Mouse (Mus musculus) olfactory bulb, adult 2 months (tissue): Measurements from ENCODE around the gene Arrdc2. TPM values are rescaled to one million over a fixed set of nuclear protein-coding genes. Genes with fewer than 3 reads are reported as not detected.

Source experiments
- H3K27ac ChIP-seq: fragments of 200-500 bp; 2 replicates; pipeline ENCODE4 v1.5.1; 2012; ENCODE audit warnings: low read depth, low read length; ENCODE audit not compliant: insufficient read depth
- H3K4me1 ChIP-seq: fragments of 200-500 bp; 2 replicates; pipeline ENCODE4 v1.6.1; 2012; ENCODE audit warnings: low read length; ENCODE audit not compliant: control insufficient read depth, insufficient read depth
- H3K4me3 ChIP-seq: fragments of 200-500 bp; 2 replicates; pipeline ENCODE4 v1.5.1; 2012; ENCODE audit warnings: mild to moderate bottlenecking, low read depth, low read length, moderate library complexity; ENCODE audit not compliant: insufficient read depth
- CTCF ChIP-seq: fragments of 200-500 bp; IDR thresholded peaks from 2 replicates; pipeline ENCODE4 v1.5.1; 2012; ENCODE audit warnings: low read depth, mild to moderate bottlenecking, low read length, moderate library complexity; ENCODE audit not compliant: insufficient read depth
- POLR2A ChIP-seq: fragments of 200-500 bp; IDR thresholded peaks from 2 replicates; pipeline ENCODE4 v1.6.1; 2012; ENCODE audit warnings: mild to moderate bottlenecking, low read depth, low read length, moderate library complexity; ENCODE audit not compliant: insufficient read depth
- WGBS: fragments of 180-500 bp; shearing (Covaris S2); methylation state at CpG from one replicate; pipeline ENCODE4 v1.1.7; 2018; 5-methylcytosine and 5-hydroxymethylcytosine counted together
- polyA plus RNA-seq: library from polyadenylated mRNA; stranded (reverse); fragments of >200 nt; gene quantifications from 2 replicates; pipeline ENCODE4 v1.2.4, GENCODE M21; 2012; ENCODE audit warnings: low replicate concordance; ENCODE audit not compliant: missing spikeins, insufficient read depth, insufficient read length

Gene Arrdc2
- polyA plus RNA-seq, 1 experiment, result not detected

GRCm38 (mm10) chr8:70797081-70798070 is 42.1 kb downstream of the Arrdc2 start:
- TF ChIP-seq POLR2A (no peak; the same call in 1 of the 2 replicates), CTCF (no peak)
- Histone ChIP-seq H3K4me3 (peak overlapping the region; percentile 80), H3K4me1 (peaks cover 46% of the 10 kb centered on the region), H3K27ac (peak overlapping the region; percentile 5; the same call in 1 of the 2 replicates)
- 1% methylated on average over 57 of the region's 57 CpGs for WGBS

GRCm38 (mm10) chr8:70796403-70797080 is 43.0 kb downstream of the Arrdc2 start:
- WGBS, result 4% methylated on average over 54 of the region's 54 CpGs
- peak overlapping the region; percentile 55; the same call in 1 of the 2 replicates for H3K27ac ChIP-seq

GRCm38 (mm10) chr8:70795370-70795769 is 44.1 kb downstream of the Arrdc2 start:
- Histone ChIP-seq H3K4me1 (peaks cover 47% of the 10 kb centered on the region), H3K4me3 (no peak overlapping the region), H3K27ac (no peak overlapping the region)
- 83% methylated on average over 2 of the region's 2 CpGs for WGBS
- TF ChIP-seq CTCF (no peak), POLR2A (no peak)

More at GRCm38 (mm10) chr8:70796403-70797080, 43.0 kb downstream of the Arrdc2 start:
- no peak for TF ChIP-seq CTCF
- TF ChIP-seq POLR2A, result peak; percentile 60
- H3K4me1 ChIP-seq, result peaks cover 44% of the 10 kb centered on the region
- peak overlapping the region; percentile 80 for H3K4me3 ChIP-seq

- TF ChIP-seq POLR2A, result no peak
- 83% methylated on average over 2 of the region's 2 CpGs for WGBS
- H3K27ac ChIP-seq, result no peak overlapping the region
These were observed 45.3 kb downstream of the Arrdc2 start for GRCm38 (mm10) chr8:70794215-70794614.

GRCm38 (mm10) chr8:70792700-70793099 is 46.8 kb downstream of the Arrdc2 start:
- 2% methylated on average over 20 of the region's 20 CpGs for WGBS
- peaks cover 43% of the 10 kb centered on the region for H3K4me1 ChIP-seq
- H3K4me3 ChIP-seq, result peak overlapping the region; percentile 61
- TF ChIP-seq CTCF (no peak), POLR2A (no peak)
- H3K27ac ChIP-seq, result peak overlapping the region; percentile 61

More at GRCm38 (mm10) chr8:70794215-70794614, 45.3 kb downstream of the Arrdc2 start:
- Histone ChIP-seq H3K4me3 (no peak overlapping the region), H3K4me1 (peaks cover 50% of the 10 kb centered on the region)

GRCm38 (mm10) chr8:70791975-70792691 is 47.4 kb downstream of the Arrdc2 start:
- H3K4me1 ChIP-seq, result peaks cover 42% of the 10 kb centered on the region
- H3K4me3 ChIP-seq, result peak overlapping the region; percentile 61
- peak overlapping the region; percentile 77 for H3K27ac ChIP-seq
- TF ChIP-seq CTCF, result no peak
- TF ChIP-seq POLR2A, result peak; percentile 72
- 1% methylated on average over 58 of the region's 58 CpGs for WGBS

GRCm38 (mm10) chr8:70791294-70791701 is 48.2 kb downstream of the Arrdc2 start:
- TF ChIP-seq CTCF (no peak), POLR2A (no peak)
- Histone ChIP-seq H3K4me1 (peaks cover 36% of the 10 kb centered on the region), H3K27ac (peak overlapping the region; percentile 77), H3K4me3 (peak overlapping the region; percentile 61)
- 47% methylated on average over 7 of the region's 7 CpGs for WGBS

- TF ChIP-seq POLR2A (no peak), CTCF (no peak)
- Histone ChIP-seq H3K27ac (peak overlapping the region; percentile 77), H3K4me3 (peak overlapping the region; percentile 61), H3K4me1 (peaks cover 36% of the 10 kb centered on the region)
- 31% methylated on average over 8 of the region's 8 CpGs for WGBS
These were observed 48.7 kb downstream of the Arrdc2 start for GRCm38 (mm10) chr8:70790846-70791245.
